Mouse (Mus musculus): ENCODE measurements around the gene Psmd13.
"Not testable (repeated sequence)": the region's sequence is repeated elsewhere in the genome, so short reads cannot be mapped to it uniquely, and the experiment has no call there.

Gene Psmd13

GRCm38 (mm10) chr7:140856785-140857549 is 24.8 kb upstream of the Psmd13 start, which contains the start of gene Ric8a:
Ric8a (plus strand) TSS chr7:140856957.
- DNase-seq (ENCODE audit: low spot score) = peak; percentile 83

- no peak for DNase-seq (ENCODE audit: low spot score)
These were observed 23.9 kb upstream of the Psmd13 start, which contains the start of gene Bet1l for GRCm38 (mm10) chr7:140857550-140858505. Bet1l (minus strand) TSS chr7:140857577.

GRCm38 (mm10) chr7:140858746-140859145 is 23.0 kb upstream of the Psmd13 start:
- no peak for DNase-seq (ENCODE audit: low spot score)

- DNase-seq (ENCODE audit: low spot score) = no peak
These were observed 21.8 kb upstream of the Psmd13 start for GRCm38 (mm10) chr7:140859997-140860396.

GRCm38 (mm10) chr7:140860728-140861127 is 21.0 kb upstream of the Psmd13 start:
- DNase-seq (ENCODE audit: low spot score) = no peak

- no peak for DNase-seq (ENCODE audit: low spot score)
These were observed 17.0 kb upstream of the Psmd13 start for GRCm38 (mm10) chr7:140864761-140865160.

GRCm38 (mm10) chr7:140874224-140874623 is 7.5 kb upstream of the Psmd13 start:
- DNase-seq (ENCODE audit: low spot score) = no peak

- no peak for DNase-seq (ENCODE audit: low spot score)
These were observed 4.4 kb upstream of the Psmd13 start for GRCm38 (mm10) chr7:140877364-140877763.

GRCm38 (mm10) chr7:140879355-140879754 is 2.4 kb upstream of the Psmd13 start:
- DNase-seq (ENCODE audit: low spot score) = no peak

- DNase-seq (ENCODE audit: low spot score) = no peak
These were observed 1.3 kb upstream of the Psmd13 start for GRCm38 (mm10) chr7:140880419-140880818.

- DNase-seq (ENCODE audit: low spot score) = no peak
These were observed 778 bp upstream of the Psmd13 start for GRCm38 (mm10) chr7:140880865-140881515.

GRCm38 (mm10) chr7:140882469-140882803 is 668 bp downstream of the Psmd13 start:
- no peak for DNase-seq (ENCODE audit: low spot score)

- not testable (repeated sequence) for DNase-seq (ENCODE audit: low spot score)
These were observed 8.9 kb downstream of the Psmd13 start for GRCm38 (mm10) chr7:140890636-140891035.

GRCm38 (mm10) chr7:140894031-140894430 is 12.3 kb downstream of the Psmd13 start:
- DNase-seq (ENCODE audit: low spot score) = no peak

GRCm38 (mm10) chr7:140894611-140895010 is 12.8 kb downstream of the Psmd13 start:
- DNase-seq (ENCODE audit: low spot score) = no peak

GRCm38 (mm10) chr7:140897863-140898262 is 16.1 kb downstream of the Psmd13 start:
- DNase-seq (ENCODE audit: low spot score) = no peak

- DNase-seq (ENCODE audit: low spot score) = peak; percentile 73
These were observed 17.4 kb downstream of the Psmd13 start for GRCm38 (mm10) chr7:140899121-140899520.

GRCm38 (mm10) chr7:140900220-140900619 is 18.5 kb downstream of the Psmd13 start, which contains the start of gene Cox8b:
Cox8b (minus strand) TSS chr7:140900446.
- peak; percentile 29 for DNase-seq (ENCODE audit: low spot score)

- peak; percentile 89 for DNase-seq (ENCODE audit: low spot score)
These were observed 20.5 kb downstream of the Psmd13 start for GRCm38 (mm10) chr7:140902036-140902875.

GRCm38 (mm10) chr7:140903212-140903611 is 21.4 kb downstream of the Psmd13 start:
- DNase-seq (ENCODE audit: low spot score) = peak; percentile 78

- DNase-seq (ENCODE audit: low spot score) = no peak
These were observed 23.9 kb downstream of the Psmd13 start for GRCm38 (mm10) chr7:140905642-140906081.

Measured in adipocyte (in vitro differentiated cells).